Mouse (Mus musculus): ENCODE results near the gene Oscp1.
"Not testable (repeated sequence)": the region's sequence is repeated elsewhere in the genome, so short reads cannot be mapped to it uniquely, and the experiment has no call there.

Gene Oscp1

DNA sequence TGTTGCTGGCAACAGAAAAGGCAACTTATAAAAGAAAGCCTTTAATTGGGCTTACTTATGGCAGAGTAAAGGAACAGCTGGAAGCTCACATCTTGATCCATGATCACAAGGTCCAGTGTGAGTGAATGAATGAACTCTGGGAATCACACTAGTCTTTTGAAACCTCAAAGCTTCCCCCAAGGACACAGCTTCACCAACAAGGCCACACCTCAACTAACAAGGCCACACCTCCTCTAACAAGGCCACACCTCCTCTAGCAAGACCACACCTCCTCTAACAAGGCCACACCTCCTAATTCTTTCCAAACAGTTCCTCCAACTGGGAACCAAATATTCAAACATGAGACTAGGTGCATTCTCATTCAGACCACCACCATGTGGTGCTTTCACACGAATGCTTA, 23.2 kb downstream of the Oscp1 start:
- no peak for DNase-seq (ENCODE audit: extremely low read depth, insufficient read length, low spot score)

DNA sequence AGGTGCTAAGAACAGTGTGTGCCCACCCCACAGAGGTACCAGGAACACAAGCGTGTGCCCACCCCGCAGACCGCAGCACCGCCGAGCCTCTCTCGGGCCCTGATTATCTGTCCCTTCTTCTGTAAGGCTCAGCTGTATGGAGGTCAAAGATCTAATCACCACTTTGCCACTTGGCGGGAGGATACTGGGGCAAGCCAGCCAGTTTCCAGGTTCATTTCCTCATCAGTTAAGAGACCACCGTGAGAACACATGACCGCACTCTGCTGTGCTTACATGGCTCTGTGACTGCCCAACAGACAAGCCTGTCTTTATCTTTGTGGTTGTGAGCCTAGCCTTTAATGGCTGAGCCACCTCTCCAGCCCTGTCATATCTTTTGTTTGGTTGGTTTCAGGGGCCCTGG, 24.7 kb downstream of the Oscp1 start:
- no peak for DNase-seq (ENCODE audit: extremely low read depth, insufficient read length, low spot score)

DNA sequence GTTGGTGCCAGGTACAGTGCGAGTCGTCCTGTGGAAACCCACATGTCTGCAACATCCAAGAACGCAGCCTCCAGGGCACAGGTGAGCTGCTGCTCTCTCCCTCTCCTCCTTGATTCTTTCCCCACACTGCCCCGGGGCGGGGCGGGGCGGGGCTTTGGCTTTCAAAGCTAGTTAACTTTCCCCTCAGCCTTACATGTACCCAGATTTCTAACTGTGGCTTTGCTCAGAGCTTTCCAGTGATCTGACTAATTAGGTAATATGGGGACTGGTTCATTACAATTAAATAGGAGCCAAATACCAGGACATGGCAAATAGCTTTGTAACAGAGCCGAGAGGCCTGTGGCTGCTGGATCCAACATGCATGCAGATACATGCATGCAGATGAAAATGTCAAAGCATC, 26.0 kb downstream of the Oscp1 start:
- no peak for DNase-seq (ENCODE audit: extremely low read depth, insufficient read length, low spot score)

DNA sequence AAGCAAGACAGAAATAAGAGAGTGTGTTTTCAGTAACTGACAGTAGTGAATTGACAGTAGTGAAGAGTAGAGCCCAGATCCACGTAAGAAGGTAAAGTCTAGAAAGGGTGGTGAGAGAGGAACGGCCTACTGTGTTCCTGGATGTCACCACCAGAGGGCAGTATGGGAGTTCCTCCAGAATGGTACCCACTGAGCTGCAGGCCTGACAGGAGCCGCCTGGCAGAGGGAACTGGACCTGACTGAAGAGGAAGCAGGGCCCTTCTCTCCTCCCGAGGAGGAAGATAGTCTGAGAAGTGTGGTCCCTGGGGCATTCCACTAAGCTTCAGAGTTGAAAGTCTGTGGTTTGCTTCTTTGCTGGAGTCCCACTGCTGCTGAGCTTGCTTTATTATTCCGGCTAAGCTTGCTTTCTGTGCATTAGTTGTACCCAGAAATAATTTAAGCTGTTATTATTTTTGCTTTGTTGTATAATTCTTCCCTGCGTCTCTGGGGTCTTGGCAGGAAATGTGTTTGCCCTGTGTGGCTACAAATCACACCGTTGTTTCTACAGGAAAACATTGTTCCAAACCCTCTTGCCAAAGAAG, 27.7 kb downstream of the Oscp1 start:
- peak; percentile 39 for DNase-seq (ENCODE audit: extremely low read depth, insufficient read length, low spot score)

DNA sequence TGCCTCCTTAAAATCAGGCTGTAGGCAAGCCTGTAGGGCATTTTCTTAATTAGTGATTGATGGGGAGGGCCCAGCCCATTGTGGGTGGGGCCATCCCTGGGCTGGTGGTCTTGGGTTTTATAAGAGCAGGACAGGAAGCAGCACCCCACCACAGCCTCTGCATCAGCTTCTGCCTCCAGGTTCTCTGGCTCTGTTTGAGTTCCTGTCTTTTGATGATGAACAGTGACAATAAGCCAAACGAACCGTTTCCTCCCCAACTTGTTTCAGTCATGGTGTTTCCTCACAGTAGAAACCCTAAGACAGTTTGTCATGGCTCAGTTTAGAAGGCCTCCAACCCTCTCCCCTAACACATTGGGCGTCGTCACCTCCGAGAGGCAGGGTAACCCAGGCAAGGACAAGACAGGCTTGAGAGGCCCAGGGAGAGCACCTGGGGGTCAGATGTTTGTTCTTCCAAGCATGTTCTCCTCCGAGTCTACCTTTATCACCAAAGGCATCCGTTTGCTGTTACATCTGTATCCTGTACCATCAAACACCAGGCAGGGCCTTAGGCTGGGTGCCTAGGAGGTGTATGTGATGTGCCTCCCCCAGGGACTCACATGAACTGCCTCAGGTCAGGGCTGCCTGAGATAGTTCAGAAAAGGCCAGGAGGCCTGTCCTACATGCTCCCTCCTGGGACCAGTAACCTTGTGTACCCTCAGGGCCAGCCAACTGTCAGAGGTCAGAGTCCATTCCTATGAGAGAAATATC, 31.9 kb downstream of the Oscp1 start:
- DNase-seq (ENCODE audit: extremely low read depth, insufficient read length, low spot score): no peak

DNA sequence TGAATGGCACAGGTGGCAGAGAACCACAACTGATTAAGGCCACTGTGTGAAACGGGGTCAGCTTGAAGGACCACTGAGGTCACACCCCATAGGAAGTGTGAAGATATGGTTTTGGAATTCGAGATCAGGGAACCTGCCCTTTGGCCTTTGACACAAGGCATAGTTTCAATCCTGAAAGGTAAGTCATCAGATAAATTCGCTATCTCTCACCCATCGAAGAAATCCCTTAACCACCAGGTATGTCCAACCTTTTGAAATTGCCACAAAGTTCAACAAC, 32.4 kb downstream of the Oscp1 start:
- no peak for DNase-seq (ENCODE audit: extremely low read depth, insufficient read length, low spot score)

DNA sequence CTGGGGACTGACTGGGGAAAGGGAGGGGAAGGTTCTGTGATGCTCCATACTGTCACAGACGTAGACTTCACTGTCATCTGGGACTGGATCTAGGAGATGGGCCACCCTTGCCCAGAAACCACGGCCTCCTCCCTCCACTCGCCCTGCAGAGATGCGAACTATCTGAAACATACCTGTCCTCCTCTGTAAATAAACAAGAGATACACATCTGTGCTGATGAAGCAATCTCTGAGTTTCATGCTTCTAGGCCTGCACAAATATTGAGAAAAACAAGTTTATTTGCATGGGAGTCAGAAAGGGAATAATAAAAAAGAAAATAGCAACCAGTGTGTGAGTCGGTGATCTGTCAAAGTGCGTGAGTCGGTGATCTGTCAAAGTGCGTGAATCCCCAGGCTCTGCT, 33.5 kb downstream of the Oscp1 start:
- no peak for DNase-seq (ENCODE audit: extremely low read depth, insufficient read length, low spot score)

DNA sequence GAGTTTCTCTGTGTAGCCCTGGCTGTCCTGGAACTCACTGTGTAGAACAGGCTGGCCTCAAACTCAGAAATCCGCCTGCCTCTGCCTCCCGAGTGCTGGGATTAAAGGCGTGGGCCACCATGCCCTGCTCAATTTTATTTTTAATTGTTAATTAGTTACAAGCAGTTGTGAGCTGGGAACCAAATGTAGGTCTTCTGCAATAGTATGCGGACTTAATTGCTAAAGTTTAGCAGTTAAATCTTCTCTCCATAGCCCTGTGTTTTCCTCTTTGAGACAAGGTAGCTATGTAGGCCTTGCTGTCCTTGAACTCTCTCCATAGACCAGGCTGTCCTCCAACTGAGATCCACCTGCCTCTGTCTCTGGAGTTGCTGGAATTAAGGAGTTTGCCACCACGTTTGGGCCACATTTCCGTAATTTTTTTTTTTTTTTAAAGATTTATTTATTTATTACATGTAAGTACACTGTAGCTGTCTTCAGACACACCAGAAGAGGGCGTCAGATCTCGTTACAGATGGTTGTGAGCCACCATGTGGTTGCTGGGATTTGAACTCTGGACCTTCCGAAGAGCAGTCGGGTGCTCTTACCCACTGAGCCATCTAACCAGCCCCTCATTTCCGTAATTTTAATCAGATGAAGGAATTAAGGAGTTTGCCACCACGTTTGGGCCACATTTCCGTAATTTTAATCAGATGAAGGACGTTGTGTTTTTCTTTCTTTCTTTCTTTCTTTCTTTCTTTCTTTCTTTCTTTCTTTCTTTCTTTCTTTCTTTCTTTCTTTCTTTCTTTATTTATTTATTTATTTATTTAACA, 37.5 kb downstream of the Oscp1 start:
- not testable (repeated sequence) for DNase-seq (ENCODE audit: extremely low read depth, insufficient read length, low spot score)

DNA sequence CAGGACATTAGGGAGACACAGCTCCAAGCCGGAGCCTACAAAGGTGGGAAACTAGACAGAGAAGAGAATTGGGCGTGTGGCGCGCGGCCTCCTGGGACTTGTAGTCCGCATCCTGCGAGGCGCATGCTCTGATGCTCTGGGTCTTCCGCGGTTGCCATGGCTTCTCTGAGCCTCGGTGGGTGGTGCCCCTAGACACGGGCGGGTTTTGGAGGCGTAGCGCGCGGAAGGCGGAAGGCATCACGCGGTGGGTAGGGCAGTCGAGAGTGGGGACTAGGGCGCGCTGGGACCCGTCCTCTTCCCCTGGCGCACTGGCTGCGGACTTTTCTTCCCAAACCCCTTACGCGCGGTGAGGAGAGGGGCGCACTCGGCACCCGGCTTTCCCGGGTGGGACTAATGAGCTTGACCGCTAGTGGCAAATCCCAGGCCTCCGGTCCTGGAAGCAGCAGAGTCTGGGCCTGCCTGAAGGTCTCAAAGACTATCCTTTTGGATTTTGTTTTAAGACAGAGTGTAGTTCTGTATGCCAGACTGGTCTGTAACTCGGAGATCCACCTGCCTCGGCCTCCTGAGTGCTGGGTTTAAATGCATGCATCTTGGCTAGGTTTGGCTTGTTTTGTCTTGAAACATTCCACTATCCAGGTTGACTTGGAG, 38.2 kb downstream of the Oscp1 start, which contains the start of gene Lsm10:
Gene Lsm10 (plus strand): TSS at position 160 of the 648 bp plus-strand sequence.
- peak; percentile 91 for DNase-seq (ENCODE audit: extremely low read depth, insufficient read length, low spot score)

DNA sequence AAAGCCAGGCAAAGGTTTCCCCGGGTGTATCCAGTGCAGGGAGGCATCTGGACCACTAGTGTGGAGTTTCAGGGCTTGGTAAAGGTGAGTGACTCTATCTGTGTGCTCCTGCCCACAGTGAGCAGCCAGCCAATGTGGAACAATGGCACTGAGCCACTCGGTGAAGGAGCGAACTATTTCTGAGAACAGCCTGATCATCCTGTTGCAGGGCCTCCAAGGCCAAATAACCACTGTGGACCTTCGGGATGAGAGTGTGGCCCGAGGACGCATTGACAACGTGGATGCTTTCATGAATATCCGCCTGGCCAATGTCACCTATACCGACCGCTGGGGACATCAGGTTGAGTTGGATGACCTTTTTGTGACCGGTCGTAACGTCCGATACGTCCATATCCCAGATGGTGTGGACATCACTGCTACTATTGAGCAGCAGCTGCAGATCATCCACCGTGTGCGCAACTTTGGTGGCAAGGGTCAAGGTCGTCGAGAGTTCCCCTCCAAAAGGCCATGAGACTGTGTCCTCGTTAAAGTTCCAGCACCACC, 39.4 kb downstream of the Oscp1 start:
- DNase-seq (ENCODE audit: extremely low read depth, insufficient read length, low spot score): no peak

DNA sequence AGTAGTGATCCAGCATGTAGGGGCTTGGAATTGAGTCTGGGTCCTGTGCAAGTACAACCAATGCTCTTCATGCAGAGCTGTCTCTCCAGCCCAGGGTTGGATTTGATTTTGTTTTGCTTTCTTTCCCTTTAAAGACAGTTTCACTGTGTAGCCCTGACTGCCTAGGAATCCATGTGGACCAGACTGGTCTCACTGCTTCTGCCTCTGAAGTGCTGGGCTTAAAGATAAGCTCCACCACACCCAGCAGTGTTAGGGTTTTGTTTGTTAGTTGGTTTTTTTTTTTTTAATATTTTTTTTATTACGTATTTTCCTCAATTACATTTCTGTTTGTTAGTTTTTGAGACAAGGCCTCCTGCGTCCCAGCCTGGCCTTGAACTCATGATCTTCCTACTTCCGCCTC, 41.0 kb downstream of the Oscp1 start:
- no peak for DNase-seq (ENCODE audit: extremely low read depth, insufficient read length, low spot score)

DNA sequence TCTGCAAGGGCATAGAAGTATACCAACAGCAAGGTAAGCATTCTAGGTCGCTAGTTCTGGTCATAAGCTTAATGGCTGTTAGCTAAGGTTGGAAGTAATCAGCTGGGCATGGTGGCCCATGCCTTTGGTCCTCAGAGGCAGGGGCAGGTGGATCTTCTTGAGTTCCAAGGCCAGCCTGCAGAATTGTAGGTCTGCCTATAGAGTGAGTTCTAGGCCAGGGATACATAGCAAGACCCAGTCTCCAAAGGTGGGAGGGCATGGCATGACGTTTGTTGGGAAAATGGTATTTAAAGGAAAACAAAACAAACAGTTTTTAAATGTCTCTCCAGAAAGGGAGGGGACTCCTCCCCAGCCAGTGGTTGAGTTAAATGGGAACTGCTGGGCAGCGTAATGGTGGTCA, 42.4 kb downstream of the Oscp1 start:
- DNase-seq (ENCODE audit: extremely low read depth, insufficient read length, low spot score): no peak

DNA sequence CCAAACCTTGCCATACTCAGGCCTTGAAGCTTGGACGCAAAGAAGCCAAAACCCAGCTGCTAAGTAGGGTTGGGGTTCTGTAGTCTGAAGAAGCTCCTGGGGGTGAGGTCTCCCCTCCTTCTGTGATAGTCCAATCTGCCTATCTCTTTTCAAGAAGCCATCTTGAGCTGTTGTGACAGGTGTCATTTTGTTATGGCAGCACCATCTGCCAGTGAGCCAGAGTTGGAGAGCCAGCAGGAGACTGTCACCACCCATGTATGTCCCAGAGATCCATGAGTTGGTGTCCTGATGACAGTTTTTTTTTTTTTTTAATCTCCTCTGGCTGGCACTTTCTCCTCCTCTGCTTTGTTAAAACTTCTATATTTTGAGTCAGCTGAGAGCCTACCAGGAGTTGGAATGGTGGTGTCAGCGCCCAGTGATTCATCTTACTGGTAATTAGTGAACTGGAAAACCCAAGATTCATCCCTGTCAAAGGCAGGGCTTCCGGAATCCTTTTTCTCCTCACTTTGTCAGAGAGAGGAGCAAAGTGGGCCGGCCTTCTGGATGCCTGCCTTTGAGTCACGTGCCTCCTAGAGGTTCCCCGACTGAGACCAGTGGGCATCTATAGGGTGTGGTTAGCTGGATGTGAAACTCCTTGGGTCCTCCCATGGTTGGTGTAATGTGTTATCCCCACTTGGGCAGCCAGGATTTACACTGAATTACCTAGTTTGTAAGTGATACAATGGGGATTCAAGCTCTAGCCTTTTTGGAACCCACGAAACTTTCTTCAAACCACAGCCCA, 43.9 kb downstream of the Oscp1 start:
- peak; percentile 63 for DNase-seq (ENCODE audit: extremely low read depth, insufficient read length, low spot score)

DNA sequence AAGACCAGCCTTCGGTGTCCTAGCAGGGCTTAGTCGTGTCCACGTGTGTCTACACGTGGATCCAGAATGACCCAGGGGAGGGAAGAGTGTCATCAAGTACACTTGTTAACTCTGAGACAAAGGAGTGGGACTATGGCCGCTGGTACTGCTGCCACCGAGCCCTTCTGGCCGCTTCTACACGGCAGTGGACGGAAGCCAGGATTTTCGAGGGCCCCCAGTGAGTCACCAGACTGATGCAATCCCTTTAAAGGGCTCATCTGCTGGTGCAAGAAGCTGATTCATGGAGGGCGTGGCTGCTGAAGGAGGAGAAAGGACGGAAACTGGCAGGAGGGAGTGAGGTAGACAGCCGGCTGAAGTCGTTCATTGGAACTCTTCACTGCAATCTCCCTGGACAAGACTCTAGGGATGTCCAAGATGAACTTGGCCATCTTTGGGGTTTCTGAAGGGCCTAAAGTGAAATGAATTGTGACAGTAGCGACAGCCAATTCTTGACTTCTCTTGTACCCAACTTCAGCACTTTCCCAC, 44.8 kb downstream of the Oscp1 start:
- peak; percentile 89 for DNase-seq (ENCODE audit: extremely low read depth, insufficient read length, low spot score)

DNA sequence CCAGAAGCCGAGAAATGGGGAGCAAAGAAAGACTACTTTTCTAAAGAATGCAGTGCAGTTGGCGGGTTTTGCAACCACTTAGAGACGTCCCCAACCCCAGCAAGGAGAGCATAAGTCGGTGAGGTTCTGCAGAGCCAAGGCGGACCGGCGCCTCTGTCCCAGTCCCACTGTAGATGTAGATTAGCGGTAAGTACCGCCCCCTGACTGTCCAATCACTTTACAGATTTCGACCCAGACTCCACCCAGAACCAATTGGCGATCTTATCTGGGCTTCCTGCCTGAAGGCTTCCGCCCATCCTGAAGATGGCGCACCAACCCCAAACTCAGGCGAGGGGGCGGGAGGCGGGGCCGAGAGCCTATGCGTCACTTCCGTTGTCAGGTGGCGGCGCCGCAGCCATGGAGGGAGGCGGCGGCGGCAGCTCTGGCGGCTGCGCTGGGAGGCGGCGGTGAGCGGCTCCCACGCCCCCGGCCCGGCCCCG, 45.3 kb downstream of the Oscp1 start, which contains the start of gene Stk40:
Gene Stk40 (plus strand): TSS at position 368 of the 479 bp plus-strand sequence.
- DNase-seq (ENCODE audit: extremely low read depth, insufficient read length, low spot score): peak; percentile 92

DNA sequence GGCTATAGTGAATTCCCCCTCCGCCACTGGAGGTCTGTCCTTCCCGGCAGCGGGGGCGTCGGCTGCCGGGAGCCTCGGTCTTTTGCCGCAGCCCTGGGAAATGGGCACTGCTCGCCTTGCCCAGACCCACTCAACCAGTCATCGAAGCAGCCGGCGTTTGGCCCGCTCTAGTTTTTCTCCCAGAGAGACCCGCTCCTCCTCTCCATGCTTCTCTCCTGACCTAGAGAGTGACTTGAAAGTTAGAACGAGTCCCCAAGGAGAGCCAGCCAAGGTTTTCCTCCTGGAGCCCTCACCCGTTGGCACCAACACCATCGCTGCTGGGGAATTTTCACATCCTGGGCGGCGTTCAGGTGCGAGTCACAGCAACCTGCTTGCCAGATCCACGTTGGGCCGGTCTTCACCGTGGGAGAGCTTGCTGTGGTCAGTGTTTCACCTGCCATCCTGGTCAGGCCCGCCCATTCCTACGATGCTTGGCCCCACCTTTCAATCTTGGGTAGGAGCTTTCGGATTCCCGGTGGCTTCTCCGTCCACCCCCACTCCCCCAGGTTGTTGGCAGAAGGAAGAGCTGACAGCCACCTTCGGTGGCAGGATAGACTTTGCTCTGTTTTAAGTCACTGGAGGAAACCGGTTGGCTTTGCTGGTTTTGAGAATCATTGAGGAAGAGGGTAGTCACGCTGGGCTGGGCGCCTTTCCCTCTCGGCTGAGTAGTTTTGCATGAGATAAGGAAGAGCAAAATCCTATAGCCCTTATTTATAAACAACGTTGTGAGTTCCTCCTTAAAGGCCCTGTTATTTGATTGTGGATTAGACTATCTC, 46.1 kb downstream of the Oscp1 start:
- DNase-seq (ENCODE audit: extremely low read depth, insufficient read length, low spot score): peak; percentile 53

DNA sequence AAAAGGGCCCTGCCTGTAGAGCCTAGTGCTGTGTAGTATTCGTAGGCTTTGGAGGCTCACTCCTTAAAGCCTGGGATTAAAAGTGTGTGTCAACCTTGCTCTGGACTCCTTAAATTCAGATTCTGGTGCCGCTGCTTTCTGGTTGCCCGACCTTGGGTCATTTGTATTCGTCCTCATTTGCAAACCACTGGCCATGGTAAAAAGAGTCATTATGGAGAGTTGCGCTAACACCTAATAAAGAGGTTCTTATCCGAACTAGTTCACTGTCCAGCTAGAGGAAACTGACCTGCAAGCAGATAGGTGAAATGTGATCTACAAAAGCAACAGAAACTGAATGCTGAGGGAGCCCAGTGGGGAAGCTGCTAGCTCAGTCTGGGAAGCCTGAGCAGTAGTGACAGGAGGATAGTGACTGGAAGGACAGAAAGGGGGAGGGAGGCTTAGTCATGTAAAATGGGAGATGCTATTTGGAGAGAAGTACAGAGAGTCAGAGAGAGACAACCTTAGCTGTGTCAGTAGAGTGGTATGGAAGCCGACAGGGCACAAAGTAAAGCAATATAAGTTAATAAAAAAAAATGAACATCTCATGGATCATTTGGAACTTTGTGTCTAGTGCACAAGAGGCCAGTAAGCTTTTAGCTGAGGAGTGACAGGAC, 46.9 kb downstream of the Oscp1 start:
- no peak for DNase-seq (ENCODE audit: extremely low read depth, insufficient read length, low spot score)

DNA sequence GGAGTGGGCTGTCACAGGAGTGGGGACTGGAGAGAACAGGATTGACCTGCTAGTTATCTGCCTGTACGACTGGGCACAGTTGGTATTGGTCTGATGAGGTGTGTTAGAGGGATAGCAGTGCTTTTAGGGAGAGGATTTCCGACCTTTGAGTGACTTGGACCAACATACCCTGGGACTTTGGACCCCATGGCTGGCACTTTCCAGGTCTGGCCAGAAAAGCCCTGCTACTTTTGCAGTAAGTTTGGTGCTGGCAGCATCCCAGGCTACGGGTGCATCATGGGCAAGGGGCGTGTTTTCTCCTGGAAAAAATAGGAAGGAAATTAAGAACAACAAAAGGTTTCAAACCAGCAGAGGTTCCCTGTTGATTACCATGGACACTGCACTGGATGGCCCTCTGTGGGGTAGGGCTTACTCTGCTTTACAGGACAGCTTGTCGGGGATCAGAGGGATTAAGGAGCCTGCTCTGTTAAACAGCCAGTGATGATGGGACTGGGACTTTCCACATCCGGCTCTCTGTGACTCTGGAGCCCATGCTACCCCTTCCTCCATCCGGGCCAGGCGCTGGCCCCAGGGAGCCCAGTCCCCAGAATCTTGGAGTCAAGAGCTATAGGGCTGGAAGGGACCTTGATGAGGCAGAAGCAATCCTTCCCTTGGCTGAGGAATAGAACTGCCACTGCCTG, 49.8 kb downstream of the Oscp1 start:
- DNase-seq (ENCODE audit: extremely low read depth, insufficient read length, low spot score): no peak
